Mouse (Mus musculus) testis, adult 2 months (tissue): ENCODE measurements around the gene Tgfb1i1.

Experiments used
- CTCF ChIP-seq: fragments of 200-500 bp; IDR thresholded peaks from 2 replicates; pipeline ENCODE4 v1.5.1; 2012; ENCODE audit warnings: low read depth, mild to moderate bottlenecking, inconsistent platforms, low read length, moderate library complexity; ENCODE audit not compliant: control insufficient read depth, insufficient read depth, insufficient replicate concordance
- POLR2A ChIP-seq: fragments of 200-500 bp; IDR thresholded peaks from 2 replicates; pipeline ENCODE4 v1.6.1; 2012; ENCODE audit warnings: low read depth, mild to moderate bottlenecking, inconsistent platforms, low read length, moderate library complexity; ENCODE audit not compliant: control insufficient read depth

DNA sequence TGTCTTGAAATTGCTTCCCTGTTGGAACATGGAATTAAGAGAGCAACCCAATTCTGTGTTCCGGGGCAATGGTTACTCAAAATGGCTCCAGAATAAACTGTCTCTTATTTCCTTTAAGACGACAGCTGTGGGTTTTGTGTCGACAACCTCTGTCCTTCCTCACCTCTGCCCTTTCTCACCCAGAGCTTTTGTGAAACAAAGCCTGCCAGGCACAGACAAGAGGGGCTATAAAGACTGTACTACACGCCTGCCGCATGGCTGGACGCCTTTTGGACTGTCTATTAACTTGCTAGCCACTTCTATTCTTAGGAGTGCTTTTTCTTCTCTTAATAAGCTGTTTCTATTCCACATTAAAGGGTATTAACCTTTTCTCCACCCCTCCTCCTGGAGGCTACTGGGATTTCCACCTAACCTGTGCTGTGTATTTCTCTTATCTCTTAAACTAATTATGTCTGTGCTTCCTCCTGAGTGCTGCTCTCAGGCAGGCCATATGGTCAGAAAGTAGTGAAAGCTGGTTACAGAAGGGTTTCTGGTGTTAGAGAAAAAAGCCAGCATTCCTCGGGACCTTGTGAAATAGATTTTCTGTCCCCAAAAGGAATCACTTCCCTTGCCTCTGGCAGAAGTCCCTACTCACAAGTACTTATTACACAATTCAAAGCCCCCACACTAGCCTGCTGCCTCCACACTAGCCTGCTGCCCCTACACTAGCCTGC lies 36.1 kb downstream of the Tgfb1i1 start:
- TF ChIP-seq CTCF: no peak
- TF ChIP-seq POLR2A: no peak
